Mouse (Mus musculus) effector memory CD4-positive, alpha-beta T cell, adult 7 months (primary cell): ENCODE data around the gene Gm21725. TPM values are rescaled to one million over a fixed set of nuclear protein-coding genes. Genes with fewer than 3 reads are reported as not detected.

Source experiments
- polyA plus RNA-seq: library from polyadenylated mRNA; unstranded; fragments of 100-300 nt; shearing (Covaris generic); gene quantifications from one replicate; pipeline ENCODE4 v1.2.1, GENCODE M21; 2017

Gene Gm21725
- polyA plus RNA-seq, result not detected

GRCm38 (mm10) chrY:13348963-13349362 lies at the start of gene Gm21725:
Gene Gm21725, minus strand, starts transcription at chrY:13349063.

Other genes with a start within 250 kb of the Gm21725 start
- gene Gm21891, start 215.6 kb downstream of the Gm21725 start, polyA plus RNA-seq, result not detected
- not detected for gene Gm21425, start 187.1 kb downstream of the Gm21725 start, polyA plus RNA-seq
- not detected for gene Gm21828, start 125.1 kb downstream of the Gm21725 start, polyA plus RNA-seq
- gene Gm21440, start 96.7 kb downstream of the Gm21725 start, polyA plus RNA-seq, result not detected
- not detected for gene Gm21454, start 96.6 kb downstream of the Gm21725 start, polyA plus RNA-seq
- not detected for gene Gm21866, start 116.5 kb upstream of the Gm21725 start, polyA plus RNA-seq
- gene Gm20773, start 145.0 kb upstream of the Gm21725 start, polyA plus RNA-seq, result not detected